19 mouse cellular contexts compared by ENCODE assay signal in the genomic region with DNA sequence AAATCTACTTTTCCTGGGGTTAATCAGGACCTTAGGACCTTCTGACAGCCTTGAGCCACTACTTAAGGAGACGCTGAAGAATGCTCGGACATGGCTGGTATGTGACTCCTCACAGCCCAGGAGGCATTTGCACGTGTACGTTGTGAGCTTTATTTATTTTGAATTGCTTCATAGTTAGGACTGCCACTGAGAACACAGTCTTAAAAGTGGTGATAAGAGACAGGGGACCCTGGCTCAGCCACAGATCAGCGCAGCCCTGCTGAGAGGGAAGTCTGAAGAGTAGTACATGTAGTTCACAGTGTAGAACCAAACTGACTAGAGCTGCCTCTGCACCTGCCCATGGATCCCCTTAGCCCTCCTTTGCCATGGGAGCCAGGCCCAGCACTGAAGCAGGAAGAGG. TPM values are rescaled to one million over a fixed set of nuclear protein-coding genes. Genes with fewer than 3 reads are reported as not detected.
DNase-seq lines count a peak whose midpoint lies in the region; ATAC-seq and TF ChIP-seq lines count a peak whose summit lies in the region.
"Had no signal": no experiment of that assay in that cellular context is flagged by ENCODE, and none has a peak within 500 bp of the region (broad histone marks: within the 10 kb centered on the region; RNA-seq: fewer than 3 reads in every experiment).

No protein-coding gene starts in this region.

- no peaks in the 10 kb centered on the region for H3K36me3 ChIP-seq in hindbrain, embryonic 13.5 days
- H3K36me3 ChIP-seq in hindbrain, embryonic 10.5 days = no peaks in the 10 kb centered on the region
- no peaks in the 10 kb centered on the region for H3K36me3 ChIP-seq in lung, postnatal 0 days (ENCODE audit: insufficient read depth, low read length)
- no peaks in the 10 kb centered on the region for H3K36me3 ChIP-seq in liver, embryonic 13.5 days
- H3K36me3 ChIP-seq: embryonic facial prominence, embryonic 12.5 days; forebrain, embryonic 15.5 days; G1E; heart, embryonic 13.5 days; hindbrain, embryonic 15.5 days had no signal

- H3K4me2 ChIP-seq in hindbrain, embryonic 13.5 days = no peak overlapping the region
- H3K4me2 ChIP-seq in lung, postnatal 0 days (replicated peaks; ENCODE audit: low read depth, low read length) = no peak overlapping the region
- no peak overlapping the region for H3K4me2 ChIP-seq in liver, embryonic 13.5 days
- H3K4me2 ChIP-seq: embryonic facial prominence, embryonic 12.5 days; forebrain, embryonic 15.5 days; hindbrain, embryonic 15.5 days had no signal

- H3K9ac ChIP-seq in hindbrain, embryonic 13.5 days = peak overlapping the region; percentile 24; the same call in 1 of the 2 replicates
- no peak overlapping the region for H3K9ac ChIP-seq in lung, postnatal 0 days (replicated peaks; ENCODE audit: low read depth)
- H3K9ac ChIP-seq in liver, embryonic 13.5 days = 0 out of 2 replicates have a peak overlapping the region, but pooled peaks have one; percentile 13
- H3K9ac ChIP-seq: embryonic facial prominence, embryonic 12.5 days; forebrain, embryonic 15.5 days; hindbrain, embryonic 15.5 days had no signal

- H3K9me3 ChIP-seq in hindbrain, embryonic 13.5 days = no peaks in the 10 kb centered on the region
- no peaks in the 10 kb centered on the region for H3K9me3 ChIP-seq in hindbrain, embryonic 10.5 days
- H3K9me3 ChIP-seq in lung, postnatal 0 days (ENCODE audit: low read length) = no peaks in the 10 kb centered on the region
- no peaks in the 10 kb centered on the region for H3K9me3 ChIP-seq in liver, embryonic 13.5 days (replicated peaks)
- H3K9me3 ChIP-seq: embryonic facial prominence, embryonic 12.5 days; forebrain, embryonic 15.5 days; G1E; heart, embryonic 13.5 days; hindbrain, embryonic 15.5 days had no signal

- no peak for DNase-seq in hindbrain, embryonic 10.5 days (ENCODE audit: low spot score)
- peak; percentile 46 for DNase-seq in lung, postnatal 0 days (ENCODE audit: low spot score)
- no peak for DNase-seq in lung, postnatal 36 days
- no peak for DNase-seq in liver, embryonic 13.5 days
- DNase-seq in thymus, adult 18-20 months = no peak
- DNase-seq: adrenal gland, postnatal 10 days; cerebellum, adult 11-12 months; cerebellum, adult 9-10 months; cerebellum, postnatal 25 days; gastrocnemius, postnatal 36 days; heart, adult 18-20 months had no signal

- H3K27ac ChIP-seq in hindbrain, embryonic 13.5 days = no peak overlapping the region
- H3K27ac ChIP-seq in hindbrain, embryonic 10.5 days = no peak overlapping the region
- H3K27ac ChIP-seq in lung, postnatal 0 days (ENCODE audit: low read length) = no peak overlapping the region; the same call in 1 of the 2 replicates
- H3K27ac ChIP-seq in liver, embryonic 13.5 days = peak overlapping the region; percentile 8; the same call in 1 of the 2 replicates
- H3K27ac ChIP-seq: embryonic facial prominence, embryonic 12.5 days; forebrain, embryonic 15.5 days; hindbrain, embryonic 15.5 days had no signal

- 0 out of 2 replicates have a peak, but pooled peaks have one; percentile 27 for TF ChIP-seq EP300 in lung, postnatal 0 days (IDR thresholded peaks at IDR 0.05)

- H3K4me1 ChIP-seq in hindbrain, embryonic 13.5 days (replicated peaks) = no peaks in the 10 kb centered on the region
- H3K4me1 ChIP-seq in hindbrain, embryonic 10.5 days (replicated peaks) = peaks cover 4% of the 10 kb centered on the region
- H3K4me1 ChIP-seq in lung, postnatal 0 days (ENCODE audit: insufficient read depth, low read depth, low read length) = peaks cover 5% of the 10 kb centered on the region; the same call in 1 of the 2 replicates
- H3K4me1 ChIP-seq in liver, embryonic 13.5 days (replicated peaks) = peaks cover 52% of the 10 kb centered on the region
- H3K4me1 ChIP-seq: embryonic facial prominence, embryonic 12.5 days; forebrain, embryonic 15.5 days; hindbrain, embryonic 15.5 days had no signal

- 80% methylated on average over 5 of the region's 5 CpGs for WGBS in hindbrain, embryonic 13.5 days
- WGBS in hindbrain, embryonic 10.5 days = 81% methylated on average over 5 of the region's 5 CpGs
- 48% methylated on average over 5 of the region's 5 CpGs for WGBS in lung, postnatal 0 days
- 50% methylated on average over 5 of the region's 5 CpGs for WGBS in liver, embryonic 13.5 days (ENCODE audit: insufficient replicate concordance)

- no peak overlapping the region for H3K4me3 ChIP-seq in hindbrain, embryonic 13.5 days
- no peak overlapping the region for H3K4me3 ChIP-seq in hindbrain, embryonic 10.5 days
- no peak overlapping the region for H3K4me3 ChIP-seq in lung, postnatal 0 days (ENCODE audit: low read depth, low read length)
- no peak overlapping the region for H3K4me3 ChIP-seq in liver, embryonic 13.5 days (replicated peaks)
- H3K4me3 ChIP-seq: embryonic facial prominence, embryonic 12.5 days; forebrain, embryonic 15.5 days; heart, embryonic 13.5 days; hindbrain, embryonic 15.5 days had no signal

- TF ChIP-seq CTCF in lung, postnatal 0 days (IDR thresholded peaks at IDR 0.05) = no peak

- no peak for ATAC-seq in hindbrain, embryonic 13.5 days (ENCODE audit: low FRiP score)
- peak; percentile 74 for ATAC-seq in lung, postnatal 0 days
- ATAC-seq in liver, embryonic 13.5 days (ENCODE audit: low read depth) = no peak
- ATAC-seq: forebrain, embryonic 15.5 days had no signal

- no peaks in the 10 kb centered on the region for H3K27me3 ChIP-seq in hindbrain, embryonic 13.5 days
- no peaks in the 10 kb centered on the region for H3K27me3 ChIP-seq in hindbrain, embryonic 10.5 days (ENCODE audit: insufficient read depth, poor library complexity, severe bottlenecking)
- no peaks in the 10 kb centered on the region for H3K27me3 ChIP-seq in lung, postnatal 0 days (replicated peaks; ENCODE audit: insufficient read depth, low read length)
- no peaks in the 10 kb centered on the region for H3K27me3 ChIP-seq in liver, embryonic 13.5 days
- H3K27me3 ChIP-seq: embryonic facial prominence, embryonic 12.5 days; forebrain, embryonic 15.5 days; hindbrain, embryonic 15.5 days had no signal

RNA-seq across cellular contexts. Expression of gene Rnf222, which starts 3.5 kb away (rescaled TPM):
- polyA plus RNA-seq in hindbrain, embryonic 13.5 days (2015; fragmentation: Nextera tagmentation; extraction: Ambion mirVana) = 0.09 TPM in 1 of 2 replicates, not detected in the other
- 0.07 TPM in 1 of 2 replicates, not detected in the other for polyA plus RNA-seq in hindbrain, embryonic 10.5 days (2016; fragmentation: Nextera tagmentation; extraction: Ambion mirVana)
- polyA plus RNA-seq in lung, postnatal 0 days (2015; fragmentation: Nextera tagmentation; extraction: Ambion mirVana) = 0.16 and 0.19 TPM in 2 replicates
- polyA plus RNA-seq in liver, embryonic 13.5 days (2015; fragmentation: Nextera tagmentation; extraction: Ambion mirVana) = 0.08 and 0.09 TPM in 2 replicates
- polyA plus RNA-seq: forebrain, embryonic 11.5 days; forebrain, embryonic 15.5 days; G1E; hindbrain, embryonic 15.5 days had no signal

RNA-seq across cellular contexts. Expression of gene Rpl26, which starts 9.6 kb away (rescaled TPM):
- 684 and 691 TPM in 2 replicates for polyA plus RNA-seq in hindbrain, embryonic 13.5 days (2015; fragmentation: Nextera tagmentation; extraction: Ambion mirVana)
- 904 and 972 TPM in 2 replicates for polyA plus RNA-seq in hindbrain, embryonic 10.5 days (2016; fragmentation: Nextera tagmentation; extraction: Ambion mirVana)
- 741 and 807 TPM in 2 replicates for polyA plus RNA-seq in lung, postnatal 0 days (2015; fragmentation: Nextera tagmentation; extraction: Ambion mirVana)
- 881 and 895 TPM in 2 replicates for polyA plus RNA-seq in liver, embryonic 13.5 days (2015; fragmentation: Nextera tagmentation; extraction: Ambion mirVana)

RNA-seq across cellular contexts. Expression of gene Ndel1, which starts 20.2 kb away (rescaled TPM):
- 90.8 and 92.6 TPM in 2 replicates for polyA plus RNA-seq in hindbrain, embryonic 13.5 days (2015; fragmentation: Nextera tagmentation; extraction: Ambion mirVana)
- polyA plus RNA-seq in hindbrain, embryonic 10.5 days (2016; fragmentation: Nextera tagmentation; extraction: Ambion mirVana) = 56.3 and 57.7 TPM in 2 replicates
- polyA plus RNA-seq in lung, postnatal 0 days (2015; fragmentation: Nextera tagmentation; extraction: Ambion mirVana) = 79.1 and 85.4 TPM in 2 replicates
- 35.5 and 40.0 TPM in 2 replicates for polyA plus RNA-seq in liver, embryonic 13.5 days (2015; fragmentation: Nextera tagmentation; extraction: Ambion mirVana)

RNA-seq across cellular contexts. Expression of gene Odf4, which starts 35.1 kb away (rescaled TPM):
- 0.60 and 0.84 TPM in 2 replicates for polyA plus RNA-seq in hindbrain, embryonic 13.5 days (2015; fragmentation: Nextera tagmentation; extraction: Ambion mirVana)
- not detected in 2 replicates for polyA plus RNA-seq in hindbrain, embryonic 10.5 days (2016; fragmentation: Nextera tagmentation; extraction: Ambion mirVana)
- polyA plus RNA-seq in lung, postnatal 0 days (2015; fragmentation: Nextera tagmentation; extraction: Ambion mirVana) = not detected in 2 replicates
- polyA plus RNA-seq in liver, embryonic 13.5 days (2015; fragmentation: Nextera tagmentation; extraction: Ambion mirVana) = not detected in 2 replicates
- polyA plus RNA-seq: embryonic facial prominence, embryonic 12.5 days; forebrain, embryonic 11.5 days; G1E; heart, embryonic 13.5 days; heart, postnatal 0 days had no signal
